Mouse (Mus musculus) olfactory bulb, adult 2 months (tissue): ENCODE results near the gene Aanat.

Experiments
- CTCF ChIP-seq: fragments of 200-500 bp; IDR thresholded peaks from 2 replicates; pipeline ENCODE4 v1.5.1; 2012; ENCODE audit warnings: low read depth, mild to moderate bottlenecking, low read length, moderate library complexity; ENCODE audit not compliant: insufficient read depth
- POLR2A ChIP-seq: fragments of 200-500 bp; IDR thresholded peaks from 2 replicates; pipeline ENCODE4 v1.6.1; 2012; ENCODE audit warnings: mild to moderate bottlenecking, low read depth, low read length, moderate library complexity; ENCODE audit not compliant: insufficient read depth

- no peak for TF ChIP-seq CTCF
- no peak for TF ChIP-seq POLR2A
Observed at GRCm38 (mm10) chr11:116555572-116555971, 30.7 kb upstream of the Aanat start.
